Mouse (Mus musculus) midbrain, embryonic 11.5 days (tissue): ENCODE measurements at regions not wholly inside any gene's neighbourhood (a gene's known extent, or its start where the extent isn't known, plus 50 kb on each side); places are given as distances from the start of the nearest gene placed in this dataset.
A peak's percentile ranks its signal among the peaks of the same experiment; 100 is the strongest.

Experiments
- ATAC-seq: fragments of 200-750 bp; cut with Nextera tagmentation; 2 replicates; pipeline ENCODE4 v1.8.0; 2017; ENCODE audit warnings: moderate TSS enrichment, moderate library complexity; ENCODE audit not compliant: low FRiP score
- DNase-seq: peaks from one replicate; pipeline ENCODE4 v3.0.0; 2015; ENCODE audit warnings: low spot score; ENCODE audit errors: missing footprints
- H3K27ac ChIP-seq: fragments of 300-500 bp; sonication (generic); 2 replicates; pipeline ENCODE4 v1.5.1; 2014; ENCODE audit warnings: low read depth, low read length
- H3K27me3 ChIP-seq: fragments of 300-500 bp; sonication (generic); 2 replicates; pipeline ENCODE4 v1.6.1; 2014; ENCODE audit warnings: mild to moderate bottlenecking, low read length, moderate library complexity, mixed read lengths; ENCODE audit not compliant: control insufficient read depth, insufficient read depth
- H3K36me3 ChIP-seq: fragments of 300-500 bp; sonication (generic); 2 replicates; pipeline ENCODE4 v1.6.1; 2014; ENCODE audit warnings: mild to moderate bottlenecking, low read length, moderate library complexity, mixed read lengths; ENCODE audit not compliant: control insufficient read depth, insufficient read depth
- H3K4me1 ChIP-seq: fragments of 300-500 bp; sonication (generic); 2 replicates; pipeline ENCODE4 v1.6.1; 2014; ENCODE audit warnings: low read length; ENCODE audit not compliant: control insufficient read depth, insufficient read depth
- H3K4me2 ChIP-seq: fragments of 300-500 bp; sonication (generic); 2 replicates; pipeline ENCODE4 v1.6.1; 2014; ENCODE audit warnings: mild to moderate bottlenecking, moderate library complexity
- H3K4me3 ChIP-seq: fragments of 300-500 bp; sonication (generic); 2 replicates; pipeline ENCODE4 v1.5.1; 2014; ENCODE audit warnings: low read depth, low read length
- H3K9ac ChIP-seq: fragments of 300-500 bp; sonication (generic); 2 replicates; pipeline ENCODE4 v1.6.1; 2014; ENCODE audit warnings: low read length
- H3K9me3 ChIP-seq: fragments of 300-500 bp; sonication (generic); 2 replicates; pipeline ENCODE4 v1.6.1; 2016; ENCODE audit warnings: low read length; ENCODE audit not compliant: control insufficient read depth
- WGBS: fragments of 180-500 bp; shearing (Covaris S2); extraction: QIAGEN DNeasy Blood & Tissue Kit; methylation state at CpG from one replicate; pipeline ENCODE4 v1.1.7; 2014; 5-methylcytosine and 5-hydroxymethylcytosine counted together

- Histone ChIP-seq H3K27me3 (no peaks in the 10 kb centered on the region), H3K27ac (no peak overlapping the region), H3K4me3 (no peak overlapping the region), H3K4me2 (no peak overlapping the region), H3K9me3 (no peaks in the 10 kb centered on the region), H3K4me1 (no peaks in the 10 kb centered on the region), H3K9ac (no peak overlapping the region), H3K36me3 (no peaks in the 10 kb centered on the region)
- 83% methylated on average over 7 of the region's 7 CpGs for WGBS
- no peak for ATAC-seq
- DNase-seq = no peak
Measured at GRCm38 (mm10) chr3:143316457-143316856, 434.7 kb upstream of the Pkn2 start.

- Histone ChIP-seq H3K4me2 (no peak overlapping the region), H3K27me3 (no peaks in the 10 kb centered on the region), H3K9ac (no peak overlapping the region), H3K4me1 (no peaks in the 10 kb centered on the region), H3K9me3 (no peaks in the 10 kb centered on the region), H3K36me3 (no peaks in the 10 kb centered on the region), H3K4me3 (no peak overlapping the region), H3K27ac (no peak overlapping the region)
- DNase-seq (peak; percentile 12), ATAC-seq (no peak)
- WGBS = 92% methylated on average over 4 of the region's 4 CpGs
Measured at GRCm38 (mm10) chr3:143291793-143292192, 410.0 kb upstream of the Pkn2 start.

- ATAC-seq = no peak
- no peaks in the 10 kb centered on the region for H3K36me3 ChIP-seq
- H3K9ac ChIP-seq = no peak overlapping the region
- H3K4me1 ChIP-seq = no peaks in the 10 kb centered on the region
- no peaks in the 10 kb centered on the region for H3K27me3 ChIP-seq
- no peaks in the 10 kb centered on the region for H3K9me3 ChIP-seq
- H3K4me2 ChIP-seq = no peak overlapping the region
- peak; percentile 19 for DNase-seq
- H3K27ac ChIP-seq = no peak overlapping the region
- H3K4me3 ChIP-seq = no peak overlapping the region
- 90% methylated on average over 6 of the region's 6 CpGs for WGBS
Measured at GRCm38 (mm10) chr3:143264132-143264531, 382.3 kb upstream of the Pkn2 start.

GRCm38 (mm10) chr3:143252643-143253042 lies 370.8 kb upstream of the Pkn2 start:
- ATAC-seq (no peak), DNase-seq (peak; percentile 47)
- Histone ChIP-seq H3K4me1 (no peaks in the 10 kb centered on the region), H3K27ac (no peak overlapping the region), H3K9me3 (no peaks in the 10 kb centered on the region), H3K4me3 (no peak overlapping the region), H3K36me3 (no peaks in the 10 kb centered on the region), H3K9ac (no peak overlapping the region), H3K27me3 (no peaks in the 10 kb centered on the region), H3K4me2 (no peak overlapping the region)
- 86% methylated on average over 1 of the region's 1 CpGs for WGBS

GRCm38 (mm10) chr3:143252008-143252407 lies 370.2 kb upstream of the Pkn2 start:
- ATAC-seq (no peak), DNase-seq (no peak)
- H3K36me3 ChIP-seq = no peaks in the 10 kb centered on the region
- H3K4me1 ChIP-seq = no peaks in the 10 kb centered on the region
- no peaks in the 10 kb centered on the region for H3K27me3 ChIP-seq
- H3K4me2 ChIP-seq = no peak overlapping the region
- H3K9me3 ChIP-seq = no peaks in the 10 kb centered on the region
- WGBS = 79% methylated on average over 2 of the region's 2 CpGs
- H3K27ac ChIP-seq = no peak overlapping the region
- no peak overlapping the region for H3K9ac ChIP-seq
- H3K4me3 ChIP-seq = no peak overlapping the region

- Histone ChIP-seq H3K4me3 (no peak overlapping the region), H3K27ac (no peak overlapping the region), H3K4me2 (no peak overlapping the region), H3K27me3 (no peaks in the 10 kb centered on the region), H3K9ac (no peak overlapping the region), H3K4me1 (no peaks in the 10 kb centered on the region), H3K36me3 (no peaks in the 10 kb centered on the region), H3K9me3 (no peaks in the 10 kb centered on the region)
- DNase-seq (peak; percentile 61), ATAC-seq (no peak)
- 82% methylated on average over 4 of the region's 4 CpGs for WGBS
Measured at GRCm38 (mm10) chr3:143242691-143243090, 360.9 kb upstream of the Pkn2 start.

GRCm38 (mm10) chr3:143240545-143241383 lies 359.0 kb upstream of the Pkn2 start:
- DNase-seq = peak; percentile 82
- WGBS = 78% methylated on average over 7 of the region's 7 CpGs
- Histone ChIP-seq H3K36me3 (no peaks in the 10 kb centered on the region), H3K27ac (no peak overlapping the region), H3K27me3 (no peaks in the 10 kb centered on the region), H3K9me3 (no peaks in the 10 kb centered on the region), H3K4me1 (no peaks in the 10 kb centered on the region), H3K4me3 (no peak overlapping the region), H3K9ac (no peak overlapping the region), H3K4me2 (no peak overlapping the region)
- ATAC-seq = no peak

GRCm38 (mm10) chr3:143238546-143238945 lies 356.7 kb upstream of the Pkn2 start:
- H3K4me2 ChIP-seq = no peak overlapping the region
- H3K27ac ChIP-seq = no peak overlapping the region
- H3K4me1 ChIP-seq = no peaks in the 10 kb centered on the region
- H3K9me3 ChIP-seq = no peaks in the 10 kb centered on the region
- H3K9ac ChIP-seq = no peak overlapping the region
- H3K4me3 ChIP-seq = no peak overlapping the region
- DNase-seq = no peak
- no peaks in the 10 kb centered on the region for H3K36me3 ChIP-seq
- no peaks in the 10 kb centered on the region for H3K27me3 ChIP-seq
- ATAC-seq = no peak
- 88% methylated on average over 6 of the region's 6 CpGs for WGBS

- Histone ChIP-seq H3K9ac (no peak overlapping the region), H3K27me3 (no peaks in the 10 kb centered on the region), H3K27ac (no peak overlapping the region), H3K4me1 (no peaks in the 10 kb centered on the region), H3K4me2 (no peak overlapping the region), H3K4me3 (no peak overlapping the region), H3K36me3 (no peaks in the 10 kb centered on the region), H3K9me3 (no peaks in the 10 kb centered on the region)
- 87% methylated on average over 6 of the region's 6 CpGs for WGBS
- DNase-seq (no peak), ATAC-seq (no peak)
Measured at GRCm38 (mm10) chr3:143223999-143224729, 342.4 kb upstream of the Pkn2 start.
